Mouse (Mus musculus): ENCODE measurements around the gene Kcnrg. TPM values are rescaled to one million over a fixed set of nuclear protein-coding genes. Genes with fewer than 3 reads are reported as not detected.

Kcnrg gene
- polyA plus RNA-seq, 2 experiments, result 0.13 to 0.19 TPM

GRCm38 (mm10) chr14:61571366-61571765 lies 35.9 kb upstream of the Kcnrg start:
- ATAC-seq (ENCODE audit: insufficient read depth), result no peak

GRCm38 (mm10) chr14:61572131-61572530 lies 35.1 kb upstream of the Kcnrg start:
- Histone ChIP-seq H3K27me3 (ENCODE audit: control insufficient read depth, insufficient read depth, low read length) (no peaks in the 10 kb centered on the region), H3K36me3 (replicated peaks; ENCODE audit: control insufficient read depth, insufficient read depth, low read depth) (no peaks in the 10 kb centered on the region), H3K4me3 (ENCODE audit: insufficient read depth in 1 of 2, low read depth in 2 of 2, low read length in 2 of 2) (no peak overlapping the region), H3K9me3 (ENCODE audit: control insufficient read depth, low read length) (no peaks in the 10 kb centered on the region), H3K27ac (no peak overlapping the region), H3K9ac (replicated peaks) (no peak overlapping the region), H3K4me2 (ENCODE audit: low read depth) (no peak overlapping the region), H3K4me1 (replicated peaks; ENCODE audit: control insufficient read depth in 2 of 2, insufficient read depth in 2 of 2, low read length in 1 of 2) (no peaks in the 10 kb centered on the region)
- TF ChIP-seq CTCF (IDR thresholded peaks at IDR 0.05; ENCODE audit: low read depth) (no peak), EP300 (IDR thresholded peaks at IDR 0.05; ENCODE audit: low read depth) (no peak)
- ATAC-seq (ENCODE audit: insufficient read depth) (no peak), DNase-seq (ENCODE audit: low read depth in 3 of 3, low spot score in 3 of 3) (no peak)
- WGBS (ENCODE audit: insufficient replicate concordance), result 67% methylated on average over 2 of the region's 2 CpGs

More at GRCm38 (mm10) chr14:61571366-61571765, 35.9 kb upstream of the Kcnrg start:
- H3K36me3 ChIP-seq (replicated peaks; ENCODE audit: control insufficient read depth, insufficient read depth, low read depth), result no peaks in the 10 kb centered on the region
- no peak overlapping the region for H3K9ac ChIP-seq (replicated peaks)
- H3K4me3 ChIP-seq (ENCODE audit: insufficient read depth in 1 of 2, low read depth in 2 of 2, low read length in 2 of 2), result no peak overlapping the region
- H3K27me3 ChIP-seq (ENCODE audit: control insufficient read depth, insufficient read depth, low read length), result no peaks in the 10 kb centered on the region
- peak; percentile 93 for TF ChIP-seq CTCF (IDR thresholded peaks at IDR 0.05; ENCODE audit: low read depth)
- no peak for TF ChIP-seq EP300 (IDR thresholded peaks at IDR 0.05; ENCODE audit: low read depth)
- no peak overlapping the region for H3K4me2 ChIP-seq (ENCODE audit: low read depth)
- H3K9me3 ChIP-seq (ENCODE audit: control insufficient read depth, low read length), result no peaks in the 10 kb centered on the region
- DNase-seq (ENCODE audit: low read depth in 3 of 3, low spot score in 3 of 3), result peak; percentile 52 to 58 (median 57)
- no peaks in the 10 kb centered on the region for H3K4me1 ChIP-seq (replicated peaks; ENCODE audit: control insufficient read depth in 2 of 2, insufficient read depth in 2 of 2, low read length in 1 of 2)
- WGBS (ENCODE audit: insufficient replicate concordance), result 9% methylated on average over 4 of the region's 4 CpGs
- no peak overlapping the region for H3K27ac ChIP-seq

GRCm38 (mm10) chr14:61575066-61575465 lies 32.2 kb upstream of the Kcnrg start:
- 72% methylated on average over 10 of the region's 10 CpGs for WGBS (ENCODE audit: insufficient replicate concordance)
- ATAC-seq (ENCODE audit: insufficient read depth), result no peak
- no peaks in the 10 kb centered on the region for H3K9me3 ChIP-seq (ENCODE audit: control insufficient read depth, low read length)
- H3K27ac ChIP-seq, result no peak overlapping the region
- H3K36me3 ChIP-seq (replicated peaks; ENCODE audit: control insufficient read depth, insufficient read depth, low read depth), result no peaks in the 10 kb centered on the region
- no peak overlapping the region for H3K4me3 ChIP-seq (ENCODE audit: insufficient read depth in 1 of 2, low read depth in 2 of 2, low read length in 2 of 2)
- H3K4me1 ChIP-seq (replicated peaks; ENCODE audit: control insufficient read depth in 2 of 2, insufficient read depth in 2 of 2, low read length in 1 of 2), result no peaks in the 10 kb centered on the region
- no peak overlapping the region for H3K9ac ChIP-seq (replicated peaks)
- H3K27me3 ChIP-seq (ENCODE audit: control insufficient read depth, insufficient read depth, low read length), result no peaks in the 10 kb centered on the region
- no peak for DNase-seq (ENCODE audit: low read depth in 3 of 3, low spot score in 3 of 3)
- no peak overlapping the region for H3K4me2 ChIP-seq (ENCODE audit: low read depth)
- TF ChIP-seq CTCF (IDR thresholded peaks at IDR 0.05; ENCODE audit: low read depth), result no peak
- TF ChIP-seq EP300 (IDR thresholded peaks at IDR 0.05; ENCODE audit: low read depth), result no peak

- Histone ChIP-seq H3K4me3 (ENCODE audit: insufficient read depth in 1 of 2, low read depth in 2 of 2, low read length in 2 of 2) (no peak overlapping the region), H3K4me2 (ENCODE audit: low read depth) (no peak overlapping the region), H3K27me3 (ENCODE audit: control insufficient read depth, insufficient read depth, low read length) (no peaks in the 10 kb centered on the region), H3K9ac (replicated peaks) (no peak overlapping the region), H3K36me3 (replicated peaks; ENCODE audit: control insufficient read depth, insufficient read depth, low read depth) (no peaks in the 10 kb centered on the region), H3K4me1 (replicated peaks; ENCODE audit: control insufficient read depth in 2 of 2, insufficient read depth in 2 of 2, low read length in 1 of 2) (no peaks in the 10 kb centered on the region), H3K9me3 (ENCODE audit: control insufficient read depth, low read length) (no peaks in the 10 kb centered on the region), H3K27ac (no peak overlapping the region)
- DNase-seq (ENCODE audit: low read depth in 3 of 3, low spot score in 3 of 3) (no peak), ATAC-seq (ENCODE audit: insufficient read depth) (no peak)
- WGBS (ENCODE audit: insufficient replicate concordance), result 68% methylated on average over 8 of the region's 8 CpGs
- no peak for TF ChIP-seq EP300 (IDR thresholded peaks at IDR 0.05; ENCODE audit: low read depth)
- no peak for TF ChIP-seq CTCF (IDR thresholded peaks at IDR 0.05; ENCODE audit: low read depth)
These were observed 31.3 kb upstream of the Kcnrg start for GRCm38 (mm10) chr14:61575941-61576340.

GRCm38 (mm10) chr14:61589288-61590065 lies 17.8 kb upstream of the Kcnrg start:
- Histone ChIP-seq H3K36me3 (replicated peaks; ENCODE audit: control insufficient read depth, insufficient read depth, low read depth) (no peaks in the 10 kb centered on the region), H3K4me3 (ENCODE audit: insufficient read depth in 1 of 2, low read depth in 2 of 2, low read length in 2 of 2) (no peak overlapping the region), H3K27ac (no peak overlapping the region), H3K27me3 (ENCODE audit: control insufficient read depth, insufficient read depth, low read length) (no peaks in the 10 kb centered on the region), H3K9ac (replicated peaks) (no peak overlapping the region), H3K4me2 (ENCODE audit: low read depth) (no peak overlapping the region), H3K4me1 (replicated peaks; ENCODE audit: control insufficient read depth in 2 of 2, insufficient read depth in 2 of 2, low read length in 1 of 2) (0 out of 4 replicates have a peak, but pooled peaks cover 0 to 3% of the 10 kb centered on the region in 2 experiments), H3K9me3 (ENCODE audit: control insufficient read depth, low read length) (no peaks in the 10 kb centered on the region)
- 22% methylated on average over 4 of the region's 4 CpGs for WGBS (ENCODE audit: insufficient replicate concordance)
- ATAC-seq (ENCODE audit: insufficient read depth) (no peak), DNase-seq (ENCODE audit: low read depth in 3 of 3, low spot score in 3 of 3) (no peak)
- TF ChIP-seq EP300 (IDR thresholded peaks at IDR 0.05; ENCODE audit: low read depth) (no peak), CTCF (IDR thresholded peaks at IDR 0.05; ENCODE audit: low read depth) (0 out of 2 replicates have a peak, but pooled peaks have one; percentile 25)

All from liver, embryonic 14.5 days (tissue).